Mouse (Mus musculus) olfactory bulb, adult 2 months (tissue): ENCODE measurements around the gene Hist1h3f. TPM values are rescaled to one million over a fixed set of nuclear protein-coding genes. Genes with fewer than 3 reads are reported as not detected.
A peak's percentile ranks its signal among the peaks of the same experiment; 100 is the strongest.

Source experiments
- H3K27ac ChIP-seq: fragments of 200-500 bp; 2 replicates; pipeline ENCODE4 v1.5.1; 2012; ENCODE audit warnings: low read depth, low read length; ENCODE audit not compliant: insufficient read depth
- H3K4me1 ChIP-seq: fragments of 200-500 bp; 2 replicates; pipeline ENCODE4 v1.6.1; 2012; ENCODE audit warnings: low read length; ENCODE audit not compliant: control insufficient read depth, insufficient read depth
- H3K4me3 ChIP-seq: fragments of 200-500 bp; 2 replicates; pipeline ENCODE4 v1.5.1; 2012; ENCODE audit warnings: mild to moderate bottlenecking, low read depth, low read length, moderate library complexity; ENCODE audit not compliant: insufficient read depth
- CTCF ChIP-seq: fragments of 200-500 bp; IDR thresholded peaks from 2 replicates; pipeline ENCODE4 v1.5.1; 2012; ENCODE audit warnings: low read depth, mild to moderate bottlenecking, low read length, moderate library complexity; ENCODE audit not compliant: insufficient read depth
- POLR2A ChIP-seq: fragments of 200-500 bp; IDR thresholded peaks from 2 replicates; pipeline ENCODE4 v1.6.1; 2012; ENCODE audit warnings: mild to moderate bottlenecking, low read depth, low read length, moderate library complexity; ENCODE audit not compliant: insufficient read depth
- WGBS: fragments of 180-500 bp; shearing (Covaris S2); methylation state at CpG from one replicate; pipeline ENCODE4 v1.1.7; 2018; 5-methylcytosine and 5-hydroxymethylcytosine counted together
- polyA plus RNA-seq: library from polyadenylated mRNA; stranded (reverse); fragments of >200 nt; gene quantifications from 2 replicates; pipeline ENCODE4 v1.2.4, GENCODE M21; 2012; ENCODE audit warnings: low replicate concordance; ENCODE audit not compliant: missing spikeins, insufficient read depth, insufficient read length

Gene Hist1h3f
- polyA plus RNA-seq, 1 experiment: not detected

GRCm38 (mm10) chr13:23515826-23516620, 27.8 kb upstream of the Hist1h3f start:
- H3K4me1 ChIP-seq: peaks cover 2% of the 10 kb centered on the region; the same call in 1 of the 2 replicates
- 62% methylated on average over 15 of the region's 15 CpGs for WGBS
- no peak overlapping the region for H3K4me3 ChIP-seq
- H3K27ac ChIP-seq: no peak overlapping the region
- TF ChIP-seq POLR2A (no peak), CTCF (no peak)

GRCm38 (mm10) chr13:23516822-23517602, 26.8 kb upstream of the Hist1h3f start:
- under 1% methylated on average over 19 of the region's 19 CpGs for WGBS
- H3K4me3 ChIP-seq: peak overlapping the region; percentile 53
- TF ChIP-seq CTCF (no peak), POLR2A (no peak)
- peaks cover 2% of the 10 kb centered on the region; the same call in 1 of the 2 replicates for H3K4me1 ChIP-seq
- no peak overlapping the region for H3K27ac ChIP-seq

- under 1% methylated on average over 27 of the region's 27 CpGs for WGBS
- Histone ChIP-seq H3K4me3 (peak overlapping the region; percentile 53), H3K4me1 (peaks cover 2% of the 10 kb centered on the region; the same call in 1 of the 2 replicates), H3K27ac (no peak overlapping the region)
- no peak for TF ChIP-seq POLR2A
- TF ChIP-seq CTCF: no peak
Observed at GRCm38 (mm10) chr13:23517603-23518294, 26.1 kb upstream of the Hist1h3f start.

DNA sequence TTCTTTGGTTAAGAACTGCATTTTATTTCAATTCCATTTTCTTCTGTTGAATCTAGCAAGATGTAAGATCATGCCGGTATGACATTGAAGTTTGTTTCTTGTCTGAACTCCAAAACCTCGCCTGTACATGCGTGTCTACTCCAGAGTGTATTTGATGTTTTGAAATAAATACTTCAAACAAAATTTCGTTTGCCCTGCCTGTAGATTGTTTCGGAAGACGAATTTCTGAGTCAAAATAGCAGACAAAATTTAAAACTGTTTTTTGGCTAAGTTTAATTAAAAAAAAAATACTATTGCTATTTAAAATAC, 25.6 kb upstream of the Hist1h3f start:
- WGBS: under 1% methylated on average over 6 of the region's 6 CpGs
- TF ChIP-seq POLR2A (no peak), CTCF (no peak)
- H3K4me3 ChIP-seq: no peak overlapping the region
- H3K27ac ChIP-seq: no peak overlapping the region
- peaks cover 2% of the 10 kb centered on the region; the same call in 1 of the 2 replicates for H3K4me1 ChIP-seq

DNA sequence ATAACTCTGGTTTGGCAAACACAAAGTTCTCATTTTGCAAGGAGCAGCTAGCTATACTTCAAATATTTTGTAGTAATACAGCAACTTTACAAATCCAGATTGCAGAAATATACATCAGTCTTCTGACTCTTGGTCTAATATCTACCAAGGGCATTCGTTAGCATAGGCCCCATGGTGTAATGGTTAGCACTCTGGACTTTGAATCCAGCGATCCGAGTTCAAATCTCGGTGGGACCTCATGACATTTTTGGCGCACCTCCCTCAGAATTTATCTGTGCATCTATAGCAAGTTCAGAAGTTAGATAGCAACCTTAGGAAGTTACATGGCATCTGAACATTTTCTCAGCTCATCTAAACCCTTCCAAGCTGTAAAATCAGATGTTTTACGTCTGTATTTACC, 25.0 kb upstream of the Hist1h3f start:
- TF ChIP-seq CTCF: no peak
- TF ChIP-seq POLR2A: no peak
- WGBS: under 1% methylated on average over 6 of the region's 6 CpGs
- Histone ChIP-seq H3K27ac (no peak overlapping the region), H3K4me3 (no peak overlapping the region), H3K4me1 (peaks cover 2% of the 10 kb centered on the region; the same call in 1 of the 2 replicates)

DNA sequence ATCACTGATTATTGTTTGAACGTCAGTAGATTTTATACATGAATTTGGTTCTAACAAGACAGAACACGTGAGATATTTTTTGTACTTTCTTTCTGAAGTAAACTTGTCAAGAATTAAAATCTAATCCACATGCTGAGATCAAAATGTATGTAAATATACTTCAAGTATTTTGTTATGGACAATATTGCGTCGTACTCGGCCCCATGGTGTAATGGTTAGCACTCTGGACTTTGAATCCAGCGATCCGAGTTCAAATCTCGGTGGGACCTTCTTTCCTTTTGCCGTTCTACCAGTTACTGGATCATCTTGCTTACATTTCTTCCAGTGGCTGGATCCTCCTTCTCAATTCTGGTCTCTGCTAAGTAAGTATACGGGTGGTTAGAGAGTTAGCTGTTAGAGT, 24.4 kb upstream of the Hist1h3f start:
- WGBS: 2% methylated on average over 10 of the region's 10 CpGs
- TF ChIP-seq CTCF: no peak
- no peak for TF ChIP-seq POLR2A
- Histone ChIP-seq H3K4me1 (peaks cover 2% of the 10 kb centered on the region; the same call in 1 of the 2 replicates), H3K4me3 (no peak overlapping the region), H3K27ac (no peak overlapping the region)

GRCm38 (mm10) chr13:23521703-23522102, 22.1 kb upstream of the Hist1h3f start:
- 5% methylated on average over 14 of the region's 14 CpGs for WGBS
- no peak for TF ChIP-seq POLR2A
- H3K4me1 ChIP-seq: no peaks in the 10 kb centered on the region
- no peak overlapping the region for H3K27ac ChIP-seq
- no peak overlapping the region for H3K4me3 ChIP-seq

GRCm38 (mm10) chr13:23523976-23524375, 19.9 kb upstream of the Hist1h3f start:
- TF ChIP-seq POLR2A: no peak
- no peak for TF ChIP-seq CTCF
- WGBS: 40% methylated on average over 5 of the region's 5 CpGs

DNA sequence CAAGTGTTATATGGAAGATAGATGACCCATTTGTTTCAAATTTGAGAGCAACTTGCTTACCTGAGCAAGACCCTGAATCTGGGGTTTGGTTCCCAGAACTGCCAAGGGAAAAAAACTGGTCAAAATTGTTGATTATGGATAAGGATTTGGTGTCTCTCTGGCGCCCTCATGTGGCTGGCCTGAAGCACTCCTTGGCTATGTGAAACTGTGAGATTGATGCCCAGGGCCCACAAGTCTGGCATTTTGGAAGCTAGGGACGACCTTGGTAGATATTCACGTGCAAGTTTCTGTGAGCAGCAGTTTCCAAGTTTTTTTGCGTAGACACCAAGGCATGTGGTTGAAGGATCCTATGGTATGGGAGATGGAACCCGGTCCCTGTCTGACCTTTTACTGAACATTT, 19.2 kb upstream of the Hist1h3f start:
- Histone ChIP-seq H3K4me1 (no peaks in the 10 kb centered on the region), H3K4me3 (no peak overlapping the region), H3K27ac (no peak overlapping the region)
- WGBS: 14% methylated on average over 5 of the region's 5 CpGs
- TF ChIP-seq POLR2A (no peak), CTCF (peak; percentile 61)

More at GRCm38 (mm10) chr13:23523976-23524375, 19.9 kb upstream of the Hist1h3f start:
- no peaks in the 10 kb centered on the region for H3K4me1 ChIP-seq
- H3K4me3 ChIP-seq: no peak overlapping the region
- H3K27ac ChIP-seq: no peak overlapping the region
